Mouse (Mus musculus) intestine, embryonic 14.5 days (tissue): ENCODE measurements around the gene Dock2. TPM values are rescaled to one million over a fixed set of nuclear protein-coding genes. Genes with fewer than 3 reads are reported as not detected.
"Not testable (repeated sequence)": the region's sequence is repeated elsewhere in the genome, so short reads cannot be mapped to it uniquely, and the experiment has no call there.

Experiments used
- ATAC-seq: fragments of 200-750 bp; cut with Nextera tagmentation; replicated peaks from 2 replicates; pipeline ENCODE4 v1.8.0; 2017; ENCODE audit warnings: low read depth, moderate number of reproducible peaks, moderate TSS enrichment, moderate library complexity; ENCODE audit not compliant: low FRiP score, low TSS enrichment
- DNase-seq: peaks from one replicate; pipeline ENCODE4 v3.0.0-alpha.2; 2018; ENCODE audit warnings: low spot score
- H3K27ac ChIP-seq: fragments of 300-500 bp; sonication (generic); 2 replicates; pipeline ENCODE4 v1.5.1; 2014; ENCODE audit warnings: low read depth, mild to moderate bottlenecking, control low read depth
- H3K27me3 ChIP-seq: fragments of 300-500 bp; sonication (generic); replicated peaks from 2 replicates; pipeline ENCODE4 v1.6.1; 2014; ENCODE audit warnings: low read length, control low read depth; ENCODE audit not compliant: control insufficient read depth, insufficient read depth
- H3K36me3 ChIP-seq: fragments of 300-500 bp; sonication (generic); 2 replicates; pipeline ENCODE4 v1.6.1; 2014; ENCODE audit warnings: low read length, control low read depth; ENCODE audit not compliant: control insufficient read depth, insufficient read depth
- H3K4me1 ChIP-seq: fragments of 300-500 bp; sonication (generic); replicated peaks from 2 replicates; pipeline ENCODE4 v1.6.1; 2014; ENCODE audit warnings: low read length, control low read depth, mixed read lengths; ENCODE audit not compliant: control insufficient read depth, insufficient read depth
- H3K4me2 ChIP-seq: fragments of 300-500 bp; sonication (generic); 2 replicates; pipeline ENCODE4 v1.6.1; 2014; ENCODE audit warnings: low read length
- H3K4me3 ChIP-seq: fragments of 300-500 bp; sonication (generic); 2 replicates; pipeline ENCODE4 v1.5.1; 2014; ENCODE audit warnings: low read depth, low read length, control low read depth, mixed read lengths
- H3K9ac ChIP-seq: fragments of 300-500 bp; sonication (generic); 2 replicates; pipeline ENCODE4 v1.6.1; 2014; ENCODE audit warnings: mild to moderate bottlenecking, low read length
- H3K9me3 ChIP-seq: fragments of 300-500 bp; sonication (generic); 2 replicates; pipeline ENCODE4 v1.6.1; 2016; ENCODE audit warnings: low read length, control low read depth; ENCODE audit not compliant: control insufficient read depth
- WGBS: fragments of 180-500 bp; shearing (Covaris S2); extraction: QIAGEN DNeasy Blood & Tissue Kit; methylation state at CpG from one replicate; pipeline ENCODE4 v1.1.7; 2014; 5-methylcytosine and 5-hydroxymethylcytosine counted together
- polyA plus RNA-seq: library from polyadenylated mRNA; unstranded; fragments of >200 nt; fragmentation: Nextera tagmentation; extraction: Ambion mirVana; gene quantifications from 2 replicates; pipeline ENCODE4 v1.2.1, GENCODE M21; 2014

Gene Dock2
- 1.4 and 1.5 TPM in 2 replicates for polyA plus RNA-seq

DNA sequence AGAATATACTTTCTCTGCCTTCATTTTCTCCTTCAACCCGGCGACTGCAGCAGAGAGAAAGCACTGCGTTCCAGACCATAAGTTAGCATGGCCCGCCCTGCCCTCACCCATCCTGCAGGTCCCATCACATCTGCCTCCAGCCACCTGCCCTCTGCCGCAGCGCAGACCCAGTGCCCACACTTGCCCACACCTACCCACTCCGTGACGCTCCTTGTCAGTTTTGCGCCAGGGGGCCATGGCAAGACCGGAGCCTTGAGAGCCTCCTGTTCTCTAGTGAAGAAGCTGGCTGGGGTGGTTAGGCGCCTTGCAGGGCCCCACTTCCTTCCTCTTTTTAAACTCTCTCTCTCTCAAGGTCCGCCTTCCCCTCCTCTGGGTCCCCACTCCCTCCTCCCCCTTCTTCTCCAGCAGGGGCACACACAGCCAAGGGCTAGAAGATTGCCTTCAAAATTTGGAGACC lies at the start of gene Dock2:
Gene Dock2 (minus strand): TSS at position 306 of the 457 bp plus-strand sequence.
- H3K4me2 ChIP-seq, result no peak within 1 kb of the TSS
- H3K27me3 ChIP-seq, result no peaks in the 10 kb centered on the region
- H3K9ac ChIP-seq, result no peak within 1 kb of the TSS
- ATAC-seq (no peak), DNase-seq (no peak)
- H3K4me3 ChIP-seq, result no peak within 1 kb of the TSS
- H3K9me3 ChIP-seq, result no peaks in the 10 kb centered on the region
- H3K4me1 ChIP-seq, result no peaks in the 10 kb centered on the region
- H3K36me3 ChIP-seq, result no peaks in the 10 kb centered on the region
- WGBS, result 80% methylated on average over 12 of the region's 12 CpGs
- no peak within 1 kb of the TSS for H3K27ac ChIP-seq

DNA sequence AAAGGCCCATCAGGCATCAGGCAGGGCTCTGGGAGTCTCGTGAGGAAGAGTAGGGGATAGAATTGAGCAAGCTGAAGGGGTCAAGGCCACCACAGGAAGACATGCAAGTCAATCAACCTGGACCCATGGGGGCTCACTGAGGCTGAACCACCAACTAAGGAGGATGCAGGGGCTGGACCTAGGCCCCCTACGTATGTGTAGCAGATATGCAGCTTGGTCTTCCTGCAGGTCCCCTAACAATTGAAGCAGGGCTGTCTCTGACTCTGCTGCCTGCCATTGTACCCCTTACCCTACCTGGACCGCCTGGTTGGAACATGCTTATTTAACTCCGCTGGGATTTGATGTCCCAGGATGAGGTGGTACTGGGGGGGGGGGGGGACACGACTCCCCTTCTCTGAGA lies 49.0 kb upstream of the Dock2 start:
- Histone ChIP-seq H3K9ac (peak overlapping the region; percentile 67), H3K27me3 (no peaks in the 10 kb centered on the region), H3K4me2 (peak overlapping the region; percentile 94), H3K4me1 (peaks cover 6% of the 10 kb centered on the region), H3K9me3 (no peaks in the 10 kb centered on the region), H3K36me3 (peaks cover 22% of the 10 kb centered on the region), H3K27ac (peak overlapping the region; percentile 67; the same call in 1 of the 2 replicates), H3K4me3 (peak overlapping the region; percentile 87)
- ATAC-seq (0 out of 2 replicates have a peak, but pooled peaks have one; percentile 13), DNase-seq (no peak)
- 9% methylated on average over 4 of the region's 5 CpGs for WGBS

GRCm38 (mm10) chr11:34827803-34828202 lies 44.1 kb upstream of the Dock2 start:
- H3K9me3 ChIP-seq, result no peaks in the 10 kb centered on the region
- peaks cover 6% of the 10 kb centered on the region; the same call in 1 of the 2 replicates for H3K4me1 ChIP-seq
- no peak overlapping the region for H3K9ac ChIP-seq
- H3K4me2 ChIP-seq, result no peak overlapping the region
- WGBS, result 94% methylated on average over 3 of the region's 3 CpGs
- no peak overlapping the region for H3K27ac ChIP-seq
- H3K4me3 ChIP-seq, result no peak overlapping the region
- ATAC-seq (no peak), DNase-seq (no peak)
- peaks cover 60% of the 10 kb centered on the region for H3K36me3 ChIP-seq
- no peaks in the 10 kb centered on the region for H3K27me3 ChIP-seq

DNA sequence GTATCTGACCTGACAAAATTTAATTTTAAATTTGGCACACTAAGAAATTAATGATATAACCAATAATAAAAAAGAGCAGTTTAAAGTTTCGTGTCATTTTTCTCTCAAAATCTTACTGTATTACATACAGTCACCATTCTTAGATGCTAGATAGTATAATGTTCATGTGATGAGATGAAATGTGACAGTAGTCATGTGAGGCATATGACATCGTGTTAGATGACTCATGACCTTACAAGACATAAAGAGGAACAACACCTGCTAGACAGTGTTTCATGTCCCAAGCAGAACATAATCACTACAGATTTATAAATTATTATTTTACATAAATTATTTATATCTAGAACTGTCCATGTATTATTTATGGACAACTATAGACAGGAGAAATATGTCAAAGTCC lies 43.2 kb upstream of the Dock2 start:
- no peak for ATAC-seq
- 89% methylated on average over 2 of the region's 2 CpGs for WGBS
- peaks cover 67% of the 10 kb centered on the region for H3K36me3 ChIP-seq

DNA sequence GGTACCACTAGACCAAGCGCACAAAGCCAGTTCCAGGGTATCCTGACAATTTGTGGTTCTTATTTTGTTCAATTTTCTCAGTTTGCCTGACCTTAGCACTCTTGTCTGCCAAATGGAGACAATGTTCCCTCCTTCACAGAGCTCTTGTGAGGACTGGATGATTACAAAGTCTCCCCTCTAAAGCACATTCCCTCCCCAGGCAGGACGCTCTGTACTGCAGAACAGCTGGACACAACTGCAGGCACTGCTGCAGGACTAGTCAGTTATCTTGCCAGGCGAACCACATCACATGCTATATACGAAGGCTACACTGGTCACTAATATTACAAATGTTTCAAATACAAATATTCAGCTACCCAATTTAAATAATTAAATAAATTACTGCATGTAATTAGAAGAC lies 41.1 kb upstream of the Dock2 start:
- DNase-seq (no peak), ATAC-seq (no peak)
- Histone ChIP-seq H3K27me3 (no peaks in the 10 kb centered on the region), H3K36me3 (peaks cover 78% of the 10 kb centered on the region), H3K9ac (no peak overlapping the region), H3K4me3 (no peak overlapping the region), H3K4me1 (no peaks in the 10 kb centered on the region), H3K4me2 (no peak overlapping the region), H3K9me3 (no peaks in the 10 kb centered on the region), H3K27ac (no peak overlapping the region)
- WGBS, result 94% methylated on average over 4 of the region's 4 CpGs

More for the DNA sequence above, 43.2 kb upstream of the Dock2 start:
- Histone ChIP-seq H3K27me3 (no peaks in the 10 kb centered on the region), H3K4me2 (no peak overlapping the region), H3K9me3 (no peaks in the 10 kb centered on the region), H3K4me3 (no peak overlapping the region), H3K9ac (no peak overlapping the region), H3K27ac (no peak overlapping the region), H3K4me1 (no peaks in the 10 kb centered on the region)
- no peak for DNase-seq

DNA sequence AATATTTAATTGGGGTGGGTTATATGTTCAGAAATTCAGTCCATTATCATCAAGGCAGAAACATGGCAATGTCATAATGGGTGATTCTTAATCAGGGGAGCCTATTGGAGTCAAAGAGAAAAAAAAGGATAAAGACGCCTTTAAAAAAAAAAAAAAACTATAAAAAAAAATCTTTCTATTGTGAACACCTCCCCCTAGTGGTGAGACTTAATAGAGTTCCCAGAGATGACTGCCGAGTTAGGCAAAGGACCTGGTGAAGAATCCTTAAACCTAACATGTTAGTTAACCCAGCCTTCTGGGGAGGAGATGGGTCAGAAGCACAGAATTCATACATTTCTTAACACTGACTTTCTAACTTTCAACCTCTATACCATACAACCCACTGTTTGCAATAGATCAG lies 31.1 kb upstream of the Dock2 start:
- Histone ChIP-seq H3K27me3 (no peaks in the 10 kb centered on the region), H3K36me3 (peaks cover 77% of the 10 kb centered on the region), H3K4me1 (no peaks in the 10 kb centered on the region), H3K9ac (no peak overlapping the region), H3K4me2 (no peak overlapping the region), H3K4me3 (no peak overlapping the region), H3K9me3 (no peaks in the 10 kb centered on the region), H3K27ac (no peak overlapping the region)
- DNase-seq (no peak), ATAC-seq (no peak)
- WGBS, result 16% methylated on average over 2 of the region's 2 CpGs

- ATAC-seq (no peak), DNase-seq (no peak)
- Histone ChIP-seq H3K9me3 (no peaks in the 10 kb centered on the region), H3K4me3 (no peak overlapping the region), H3K4me2 (no peak overlapping the region), H3K9ac (no peak overlapping the region), H3K4me1 (no peaks in the 10 kb centered on the region), H3K27me3 (no peaks in the 10 kb centered on the region), H3K36me3 (peaks cover 76% of the 10 kb centered on the region), H3K27ac (no peak overlapping the region)
- 88% methylated on average over 6 of the region's 6 CpGs for WGBS
Measured at GRCm38 (mm10) chr11:34814319-34814718, 30.6 kb upstream of the Dock2 start.

DNA sequence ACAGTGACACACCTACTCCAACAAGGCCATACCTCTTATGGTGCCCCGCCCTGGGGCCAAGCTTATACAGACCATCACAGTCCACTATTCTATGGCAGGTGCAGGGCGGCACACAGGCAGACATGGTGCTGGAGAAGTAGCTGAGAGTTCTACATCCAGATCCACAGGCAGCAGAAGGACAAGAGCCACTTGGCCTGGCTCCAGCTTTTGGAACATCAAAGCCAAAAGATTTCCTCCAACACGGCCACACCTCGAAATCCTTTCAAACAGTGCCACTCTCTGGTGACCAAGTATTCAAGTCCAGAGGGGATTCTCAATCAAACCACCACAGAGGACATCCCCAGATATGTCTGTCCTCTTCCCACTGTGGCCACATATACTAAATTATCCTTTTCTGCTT lies 21.3 kb upstream of the Dock2 start:
- not testable (repeated sequence) for H3K9ac ChIP-seq, DNase-seq, ATAC-seq, H3K4me1 ChIP-seq, H3K27me3 ChIP-seq, H3K4me3 ChIP-seq, H3K4me2 ChIP-seq, H3K9me3 ChIP-seq, H3K36me3 ChIP-seq, H3K27ac ChIP-seq
- whole genome bisulfite sequencing, result 84% methylated on average over 4 of the region's 4 CpGs

DNA sequence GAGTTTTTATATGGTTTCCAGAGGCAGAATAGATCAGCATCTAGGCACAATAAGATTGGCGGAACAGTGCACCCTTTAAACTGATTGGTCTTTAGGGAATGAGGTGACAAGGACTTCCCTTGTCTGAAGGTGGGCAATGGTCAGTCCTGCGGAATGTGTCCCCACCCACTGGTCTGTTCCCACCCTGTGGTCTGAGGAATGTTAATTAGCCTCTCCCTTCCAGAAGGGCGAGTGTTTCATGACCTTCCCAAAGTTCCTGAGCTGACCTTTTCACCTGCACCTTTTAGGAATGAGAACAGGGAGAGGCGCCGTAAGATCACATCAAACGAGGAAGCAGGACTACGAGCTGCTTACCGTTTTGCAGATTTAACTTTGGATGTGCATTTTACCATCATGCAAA lies 14.4 kb upstream of the Dock2 start:
- not testable (repeated sequence) for ATAC-seq, H3K9ac ChIP-seq, H3K4me3 ChIP-seq, H3K4me1 ChIP-seq, H3K36me3 ChIP-seq, H3K9me3 ChIP-seq, DNase-seq, H3K4me2 ChIP-seq, H3K27me3 ChIP-seq, H3K27ac ChIP-seq
- WGBS, result 51% methylated on average over 8 of the region's 8 CpGs
